Mouse (Mus musculus): ENCODE measurements around the gene Hopx.

The Hopx gene

DNA sequence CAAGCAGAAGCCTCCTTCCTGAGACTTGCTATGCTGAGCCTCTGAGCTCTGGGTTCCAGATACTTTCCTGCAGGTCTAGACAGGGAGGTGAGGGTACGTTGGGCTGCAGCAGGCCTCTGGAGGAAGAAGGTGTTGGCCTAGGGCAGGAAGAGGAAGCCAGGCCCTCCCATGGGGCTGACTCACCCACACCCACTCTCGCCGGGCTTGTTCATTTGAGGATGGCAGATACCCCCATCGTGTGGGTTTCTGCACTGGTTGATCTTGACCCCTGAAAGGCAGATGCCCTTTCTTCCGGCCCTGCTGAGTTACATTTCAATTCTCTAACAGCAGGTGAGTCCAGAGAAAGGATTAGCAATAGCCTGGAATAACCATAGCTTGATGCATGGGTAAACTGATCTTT is 22.4 kb downstream of the Hopx start:
- ChIA-PET CTCF (no interaction called here), POLR2A (interaction anchor here in 1 of 4 experiments (0.7 kb wide), 1 partner anchor 15 kb away, joined by 3 read pairs; no protein-coding TSS in a partner anchor)

DNA sequence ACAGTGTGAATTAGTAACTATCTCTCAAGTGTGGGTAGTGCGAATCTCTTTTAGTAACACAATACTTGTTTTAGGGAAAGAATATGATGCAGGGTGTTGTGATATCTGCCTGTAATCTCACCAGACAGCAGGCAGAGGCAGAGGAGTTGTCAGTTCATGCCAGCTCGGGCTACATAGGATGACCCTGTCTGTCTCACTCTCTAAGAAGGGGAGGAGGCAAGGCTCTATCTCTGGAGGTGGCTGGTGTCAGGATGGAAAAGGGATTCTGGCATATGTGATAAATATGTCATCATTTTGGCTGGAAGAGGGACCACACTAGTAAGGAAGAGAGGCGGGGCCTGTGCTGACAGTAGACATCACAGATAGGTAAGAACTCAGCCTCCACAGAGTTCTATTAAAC is 23.0 kb downstream of the Hopx start:
- CTCF ChIA-PET, result no interaction called here
- POLR2A ChIA-PET, result no interaction called here

DNA sequence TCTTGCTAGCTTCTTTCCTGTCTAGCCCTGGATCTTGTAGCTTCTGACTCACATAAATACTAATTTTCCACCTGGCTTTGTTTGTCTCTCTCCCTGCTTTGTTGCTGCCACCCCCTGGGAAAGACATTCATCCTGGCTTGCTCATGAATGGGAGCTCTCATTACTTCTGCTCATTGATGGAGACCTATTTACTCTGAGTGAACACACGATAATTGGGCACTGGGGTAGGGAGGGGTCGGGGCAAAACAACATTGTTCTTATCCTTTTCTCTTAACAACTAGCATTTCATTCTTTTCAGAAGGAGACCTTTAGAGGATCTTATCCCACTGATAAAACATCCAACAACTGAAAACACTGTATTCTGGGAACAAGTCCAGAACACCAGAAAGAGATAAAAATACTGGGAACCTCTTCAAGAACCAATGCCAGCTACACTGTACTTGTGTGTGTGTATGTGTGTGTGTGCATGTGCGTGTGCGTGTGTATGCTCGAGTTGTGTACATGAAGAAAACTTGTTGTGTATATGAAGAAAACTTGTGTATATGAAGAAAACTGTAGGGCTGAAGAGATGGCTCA is 24.3 kb downstream of the Hopx start:
- CTCF ChIA-PET, result interaction anchor here (0.7 to 2.8 kb wide), 5 partner anchors 18 to 517 kb away, joined by 3 to 14 read pairs (median 9); no protein-coding TSS in a partner anchor
- POLR2A ChIA-PET, result interaction anchor here in 2 of 4 experiments (0.6 to 1.2 kb wide), 3 partner anchors 16 to 138 kb away, joined by 3 to 5 read pairs (median 4); no protein-coding TSS in a partner anchor

DNA sequence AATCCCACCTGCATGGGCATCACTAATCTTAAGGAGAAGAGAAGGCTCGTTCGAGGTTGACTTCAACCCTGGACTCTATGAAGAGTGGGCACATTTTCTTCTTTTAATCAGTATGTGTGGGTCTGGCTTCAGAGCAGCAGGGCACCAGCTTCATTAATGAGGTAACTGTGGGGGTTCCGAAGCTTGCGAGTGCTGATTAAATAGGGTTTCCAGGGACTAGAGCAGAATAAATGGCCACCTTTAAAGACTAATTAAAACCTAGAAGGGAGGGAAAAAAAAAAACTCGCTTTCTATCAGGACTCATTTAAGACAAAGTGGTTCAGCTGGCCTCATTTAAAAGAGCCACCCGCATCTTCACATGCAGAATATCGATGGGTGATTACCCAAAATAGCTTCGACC is 25.0 kb downstream of the Hopx start:
- ChIA-PET POLR2A (interaction anchor here in 3 of 4 experiments (0.6 to 1.7 kb wide), 6 partner anchors 18 to 262 kb away, joined by 3 to 4 read pairs (median 4); no protein-coding TSS in a partner anchor), CTCF (interaction anchor here (0.5 to 2.8 kb wide), 20 partner anchors 10 to 516 kb away, joined by 3 to 14 read pairs (median 5); no protein-coding TSS in a partner anchor)

DNA sequence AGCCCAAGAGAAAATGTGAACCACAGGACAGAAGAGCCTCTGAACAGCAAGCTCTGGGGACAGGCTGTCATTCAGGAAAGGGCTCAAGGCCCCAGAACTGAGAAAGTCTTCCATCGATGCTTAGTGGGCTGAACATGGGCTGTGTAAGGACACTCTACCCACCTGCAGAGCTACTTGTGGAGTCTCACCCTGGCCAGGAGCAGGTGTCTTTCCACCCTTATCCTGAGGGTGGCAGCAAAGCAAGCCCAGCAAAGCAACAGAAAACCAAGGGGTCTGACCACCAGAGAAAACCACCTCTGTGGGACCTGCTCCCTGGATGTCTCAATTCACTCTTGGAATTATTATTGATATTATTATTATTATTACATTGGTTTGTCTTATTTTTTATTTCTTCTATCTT is 25.6 kb downstream of the Hopx start:
- POLR2A ChIA-PET, result interaction anchor here in 3 of 4 experiments (0.6 to 1.7 kb wide), 7 partner anchors 14 to 262 kb away, joined by 3 to 4 read pairs (median 4); no protein-coding TSS in a partner anchor
- CTCF ChIA-PET, result interaction anchor here (0.5 to 2.8 kb wide), 37 partner anchors 9 to 164 kb away, joined by 3 to 14 read pairs (median 4); partner anchors contain the start of gene Spink2 (in 1 of the 4)

DNA sequence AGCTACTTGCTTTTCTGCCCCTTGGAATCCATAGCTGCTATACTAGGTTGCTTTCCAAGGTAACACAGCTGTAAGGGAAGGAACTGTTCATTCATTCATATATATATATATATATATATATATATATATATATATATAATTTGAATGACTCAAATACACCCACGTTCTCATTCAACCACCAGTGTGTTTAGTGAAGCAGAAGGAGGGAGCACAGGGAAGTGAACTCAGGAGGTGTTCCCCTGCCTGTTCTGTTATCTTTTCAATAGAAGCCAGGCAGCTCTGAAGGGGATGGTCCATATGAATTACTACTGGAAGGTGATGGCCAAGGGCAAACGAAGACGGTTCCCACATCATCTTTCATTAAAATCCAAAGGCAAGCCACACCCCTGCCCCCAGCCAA is 27.8 kb downstream of the Hopx start:
- ChIA-PET CTCF (interaction anchor here in 3 of 4 experiments (0.6 to 2.2 kb wide), 13 partner anchors 9 to 137 kb away, joined by 3 to 8 read pairs (median 3); partner anchors contain the start of gene Hopx (in 1 of the 3)), POLR2A (interaction anchor here in 3 of 4 experiments (0.6 to 2.8 kb wide), 29 partner anchors 8 to 223 kb away, joined by 3 to 13 read pairs (median 4); partner anchors contain the start of genes Hopx (in 1 of the 3), Noa1 (in 1 of the 3), Paics (in 1 of the 3) and Polr2b (in 1 of the 3))

DNA sequence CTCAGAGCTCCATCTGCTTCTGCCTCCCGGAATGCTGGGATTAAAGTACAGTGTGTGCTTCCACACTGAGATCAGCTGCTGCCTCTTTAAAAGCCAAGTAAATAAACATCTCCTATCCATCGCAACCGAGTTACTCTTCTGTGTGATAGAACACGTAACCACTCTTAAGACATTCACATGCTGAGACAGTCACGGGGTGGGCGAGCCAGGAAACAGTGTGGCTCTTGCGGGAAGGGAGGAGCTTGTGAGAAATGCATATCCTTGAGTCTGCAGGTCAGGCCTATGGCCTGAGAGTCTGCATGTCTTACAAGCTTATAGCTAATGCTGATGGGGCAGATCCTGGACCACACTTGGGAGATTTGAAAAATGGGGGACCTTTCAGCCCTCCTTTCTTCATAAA is 28.4 kb downstream of the Hopx start:
- CTCF ChIA-PET, result interaction anchor here in 3 of 4 experiments (0.9 to 2.2 kb wide), 12 partner anchors 9 to 137 kb away, joined by 3 to 8 read pairs (median 3); partner anchors contain the start of gene Hopx (in 1 of the 3)
- POLR2A ChIA-PET, result interaction anchor here in 2 of 4 experiments (0.7 to 2.8 kb wide), 32 partner anchors 8 to 224 kb away, joined by 3 to 13 read pairs (median 4); partner anchors contain the start of genes Hopx (in 1 of the 2), Noa1 (in 1 of the 2), Paics (in 1 of the 2) and Polr2b (in 1 of the 2)

DNA sequence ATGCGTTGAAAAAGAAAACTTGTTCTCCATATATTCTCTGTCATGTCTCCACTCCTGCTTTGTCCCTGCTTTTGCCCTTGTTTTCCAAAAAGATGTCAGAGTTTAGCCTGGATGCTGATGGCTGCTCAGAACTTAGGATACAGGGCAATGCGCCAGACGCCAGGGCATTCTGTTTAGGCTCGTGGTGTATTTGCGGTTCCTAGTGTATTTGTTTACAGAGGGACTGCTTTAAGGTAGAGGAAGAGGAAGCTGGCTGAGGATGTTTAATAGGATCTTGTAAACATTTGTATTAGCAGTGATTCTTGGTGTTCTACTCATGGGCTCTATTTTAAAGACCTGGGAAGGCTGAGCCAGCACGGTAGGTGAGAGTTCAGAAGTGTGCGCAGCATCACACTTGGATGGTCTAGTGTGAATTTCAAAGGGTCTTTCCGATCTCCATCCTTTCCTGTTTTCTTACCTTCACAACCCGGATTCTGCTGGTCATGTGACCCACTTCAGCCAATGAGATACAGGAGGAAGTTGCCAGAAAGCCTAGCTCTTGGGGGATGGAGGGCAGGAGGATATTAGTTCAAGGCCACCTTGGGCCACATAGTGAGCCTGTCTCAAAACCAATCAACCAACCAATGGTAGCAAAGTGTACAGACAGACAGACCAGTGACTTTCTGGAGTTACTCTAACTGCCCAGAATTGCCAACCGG is 29.0 kb downstream of the Hopx start:
- POLR2A ChIA-PET, result interaction anchor here in 2 of 4 experiments (0.7 to 2.8 kb wide), 21 partner anchors 8 to 224 kb away, joined by 3 to 13 read pairs (median 4); partner anchors contain the start of genes Hopx (in 1 of the 2), Noa1 (in 1 of the 2), Paics (in 1 of the 2) and Polr2b (in 1 of the 2)
- CTCF ChIA-PET, result interaction anchor here in 2 of 4 experiments (0.9 to 2.2 kb wide), 8 partner anchors 8 to 138 kb away, joined by 3 to 8 read pairs (median 3); no protein-coding TSS in a partner anchor

DNA sequence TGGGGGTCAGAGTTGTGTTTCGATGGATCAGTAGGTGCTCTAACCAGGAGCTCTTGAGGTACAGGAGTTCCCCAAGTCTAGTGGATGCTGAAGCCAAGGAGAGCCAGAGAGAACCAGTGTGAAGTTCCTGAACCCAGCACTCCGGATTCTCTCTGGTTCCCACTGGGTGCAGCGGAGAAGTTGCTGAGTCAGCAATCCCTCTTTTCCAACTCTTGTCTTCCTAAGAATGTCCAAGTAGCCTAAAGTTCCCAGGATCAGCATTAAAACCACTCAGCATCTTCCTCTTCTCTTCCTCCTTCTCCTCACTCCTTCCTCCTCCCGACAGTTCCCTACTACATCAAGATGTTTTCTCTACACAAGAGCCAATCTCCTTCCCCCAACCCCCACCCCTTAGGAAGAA is 30.5 kb downstream of the Hopx start:
- POLR2A ChIA-PET, result interaction anchor here in 1 of 4 experiments (0.7 kb wide), 1 partner anchor 555 kb away, joined by 3 read pairs; no protein-coding TSS in a partner anchor
- CTCF ChIA-PET, result no interaction called here

DNA sequence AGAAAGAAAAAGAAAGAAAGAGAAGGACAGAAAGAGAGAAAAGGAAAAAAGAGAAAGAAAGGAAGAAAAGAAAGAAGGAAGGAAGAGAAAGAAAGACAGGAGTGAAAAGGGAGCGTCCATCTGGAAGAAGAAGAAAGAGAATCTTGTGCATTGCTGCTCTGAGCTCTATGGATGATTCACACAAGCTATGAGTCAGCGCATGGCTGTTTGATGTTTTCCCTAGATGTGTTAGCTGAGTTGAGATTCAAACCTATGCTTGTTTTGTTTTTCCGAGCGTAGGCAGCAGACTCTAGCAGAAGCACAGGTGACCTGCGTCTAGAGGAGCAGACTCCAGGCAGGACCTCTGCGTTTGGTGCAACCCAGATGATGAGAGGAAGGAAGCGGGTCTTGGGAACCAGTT is 32.2 kb downstream of the Hopx start:
- POLR2A ChIA-PET, result no interaction called here

DNA sequence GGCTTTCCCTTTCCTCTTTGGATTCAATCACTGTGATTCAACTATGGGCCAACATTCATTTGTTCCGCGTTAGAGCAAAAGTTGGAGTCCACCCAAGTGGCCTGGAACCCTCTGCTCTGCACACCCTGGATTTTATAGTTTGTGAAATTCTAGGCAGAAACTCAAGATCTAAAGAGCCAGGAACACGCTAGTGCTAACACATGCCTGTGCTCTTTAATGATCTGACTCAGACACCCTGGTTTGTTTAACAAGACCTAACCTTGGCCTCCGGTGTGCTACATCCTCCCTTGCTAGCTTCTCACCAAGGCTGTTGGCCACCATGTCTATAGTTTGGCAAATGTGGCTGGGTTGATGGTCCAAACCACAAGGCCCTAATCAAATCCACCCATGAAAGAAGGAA is 34.2 kb downstream of the Hopx start:
- ChIA-PET CTCF (interaction anchor here in 1 of 4 experiments (0.8 kb wide), 1 partner anchor 19 kb away, joined by 3 read pairs; no protein-coding TSS in a partner anchor), POLR2A (interaction anchor here in 1 of 4 experiments (0.8 kb wide), 1 partner anchor 14 kb away, joined by 3 read pairs; no protein-coding TSS in a partner anchor)

More for the DNA sequence above, 32.2 kb downstream of the Hopx start:
- CTCF ChIA-PET, result no interaction called here

DNA sequence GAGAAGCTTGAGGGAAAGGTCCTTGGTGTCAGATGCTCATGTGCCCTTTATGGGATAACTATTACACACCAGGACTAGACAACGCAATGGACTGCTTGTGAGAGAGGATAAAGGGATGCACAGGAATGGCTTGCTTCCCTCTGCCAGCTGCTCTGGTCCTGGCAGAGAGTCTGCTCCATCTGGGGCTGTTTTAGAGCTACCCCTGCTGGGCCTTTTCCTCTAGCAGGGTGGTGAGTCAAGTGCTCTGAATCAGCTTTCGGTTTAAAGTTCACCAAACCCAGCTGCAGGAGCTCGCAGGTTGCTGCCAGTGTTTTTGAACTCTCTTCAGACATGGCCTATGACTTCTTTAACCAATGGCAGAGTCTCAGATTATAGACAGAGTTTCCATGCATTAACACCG is 39.0 kb downstream of the Hopx start:
- ChIA-PET CTCF (interaction anchor here in 1 of 4 experiments (0.6 kb wide), 1 partner anchor 15 kb away, joined by 4 read pairs; no protein-coding TSS in a partner anchor), POLR2A (interaction anchor here in 2 of 4 experiments (0.6 to 1.1 kb wide), 2 partner anchors 10 to 227 kb away, joined by 3 to 4 read pairs; no protein-coding TSS in a partner anchor)

DNA sequence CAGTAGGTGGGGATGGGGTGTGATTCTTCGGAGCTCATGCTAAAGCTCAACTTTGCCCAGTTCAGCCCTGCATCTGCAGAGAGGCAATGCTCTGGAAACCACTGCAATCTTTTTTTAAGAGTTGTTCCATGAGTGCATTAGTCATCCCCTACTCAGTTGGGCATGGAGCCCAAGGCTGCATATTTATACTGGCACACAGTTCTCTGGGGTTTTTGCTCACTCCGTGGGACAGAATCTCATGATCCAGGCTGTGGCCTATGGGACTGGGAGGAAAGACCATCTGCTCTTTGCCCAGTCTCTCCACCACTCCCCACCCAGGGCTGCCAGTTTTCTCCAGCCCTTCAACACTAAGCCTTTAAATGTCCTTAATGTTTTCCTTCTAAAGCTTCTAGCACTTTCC is 40.0 kb downstream of the Hopx start:
- POLR2A ChIA-PET, result interaction anchor here in 1 of 4 experiments (1.1 kb wide), 1 partner anchor 11 kb away, joined by 3 read pairs; no protein-coding TSS in a partner anchor
- CTCF ChIA-PET, result no interaction called here

DNA sequence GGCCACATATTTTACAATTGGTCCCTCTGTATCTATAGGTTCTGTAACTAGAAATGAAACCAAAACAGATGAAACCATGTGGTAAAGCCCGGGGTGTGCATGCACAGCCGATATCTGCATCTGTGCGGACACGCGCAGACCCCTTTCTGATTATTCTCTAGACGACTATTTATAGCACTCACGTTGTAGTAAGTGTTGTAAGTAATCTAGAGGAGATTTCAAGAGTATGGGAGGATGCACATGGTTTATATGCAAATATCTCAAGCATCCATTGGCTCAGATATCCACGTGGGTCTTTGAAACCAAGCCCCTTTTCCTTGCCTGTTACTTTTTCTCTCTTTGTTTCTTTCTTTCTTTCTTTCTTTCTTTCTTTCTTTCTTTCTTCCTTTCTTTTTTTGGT is 41.1 kb downstream of the Hopx start:
- ChIA-PET CTCF (interaction anchor here in 2 of 4 experiments (0.6 to 2.8 kb wide), 2 partner anchors 16 to 166 kb away, joined by 5 to 9 read pairs; no protein-coding TSS in a partner anchor), POLR2A (interaction anchor here in 2 of 4 experiments (0.6 to 2.1 kb wide), 3 partner anchors 13 to 133 kb away, joined by 3 to 10 read pairs (median 4); no protein-coding TSS in a partner anchor)

DNA sequence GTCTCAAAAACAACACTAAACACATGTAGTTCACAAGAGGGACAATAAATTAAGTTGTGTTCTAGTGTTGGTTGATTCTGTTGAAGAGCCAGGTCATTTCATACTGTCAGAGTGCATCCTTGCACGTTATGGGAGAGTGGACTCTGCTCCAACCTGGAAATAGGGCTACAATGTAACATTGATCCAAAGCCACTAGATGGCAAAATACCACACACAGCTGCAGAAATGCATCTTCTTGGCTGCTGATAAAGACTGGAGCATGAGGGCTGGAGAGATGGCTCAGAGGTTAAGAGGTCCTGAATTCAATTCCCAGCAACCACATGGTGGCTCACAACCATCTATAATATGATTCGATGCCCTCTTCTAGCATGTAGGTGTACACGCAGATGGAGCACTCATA is 43.3 kb downstream of the Hopx start:
- POLR2A ChIA-PET, result interaction anchor here in 1 of 4 experiments (0.6 kb wide), 1 partner anchor 148 kb away, joined by 4 read pairs; no protein-coding TSS in a partner anchor
- CTCF ChIA-PET, result interaction anchor here in 2 of 4 experiments (1.2 to 2.8 kb wide), 6 partner anchors 10 to 122 kb away, joined by 6 to 9 read pairs (median 8); no protein-coding TSS in a partner anchor

DNA sequence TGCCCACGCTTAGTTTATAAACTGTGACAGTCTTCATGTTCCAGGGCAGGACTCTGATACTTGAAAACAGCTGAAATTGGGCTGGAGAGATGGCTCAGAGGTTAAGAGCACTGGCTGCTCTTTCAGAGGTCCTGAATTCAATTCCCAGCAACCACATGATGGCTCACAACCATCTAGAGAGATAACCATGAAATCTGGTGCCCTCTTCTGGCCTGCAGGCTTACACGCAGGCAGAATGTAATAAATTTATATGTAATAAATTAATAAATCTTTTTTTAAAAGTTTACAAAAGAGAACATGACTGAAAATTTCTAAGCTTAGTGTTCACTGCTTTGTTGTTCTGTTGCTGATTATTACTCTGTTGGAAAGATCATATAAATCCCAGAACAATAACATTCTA is 43.9 kb downstream of the Hopx start:
- POLR2A ChIA-PET, result interaction anchor here in 2 of 4 experiments (0.6 to 1.1 kb wide), 2 partner anchors 38 to 147 kb away, joined by 4 read pairs; no protein-coding TSS in a partner anchor
- CTCF ChIA-PET, result interaction anchor here in 3 of 4 experiments (0.5 to 2.8 kb wide), 8 partner anchors 9 to 123 kb away, joined by 3 to 9 read pairs (median 7); no protein-coding TSS in a partner anchor

DNA sequence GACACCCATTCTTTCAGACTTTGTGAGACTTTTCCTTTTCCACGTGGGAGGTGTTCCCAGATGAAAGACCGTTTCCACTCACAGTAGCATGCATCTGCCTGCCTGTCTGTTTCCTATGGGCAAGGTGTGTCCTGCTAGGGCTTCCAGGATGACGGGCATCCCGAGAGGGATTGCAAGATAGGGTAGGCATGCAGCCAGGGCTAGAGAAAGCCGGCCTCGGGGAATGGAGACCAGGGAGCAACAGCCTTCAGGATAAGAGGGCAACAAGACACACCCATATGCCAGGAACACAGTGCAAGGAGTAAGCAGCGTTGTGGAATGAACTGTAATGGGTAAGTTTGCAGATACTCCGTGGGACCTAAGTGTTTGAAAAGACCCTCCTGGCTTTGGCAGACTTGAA is 47.6 kb downstream of the Hopx start:
- ChIA-PET CTCF (no interaction called here), POLR2A (interaction anchor here in 1 of 4 experiments (1.7 kb wide), 1 partner anchor 12 kb away, joined by 3 read pairs; no protein-coding TSS in a partner anchor)
